Mouse (Mus musculus) CH12.LX (cell line): Measurements from ENCODE around the gene Got2. TPM values are rescaled to one million over a fixed set of nuclear protein-coding genes. Genes with fewer than 3 reads are reported as not detected.

ENCODE experiments used
- DNase-seq: peaks from one replicate; pipeline ENCODE4 v3.0.0-alpha.2; 2013; ENCODE audit errors: extremely low read depth
- H3K27ac ChIP-seq: 2 replicates; pipeline ENCODE4 v1.5.1; 2012; ENCODE audit warnings: low read depth, mild to moderate bottlenecking, control low read depth, moderate library complexity; ENCODE audit not compliant: insufficient read depth
- H3K27me3 ChIP-seq: replicated peaks from 2 replicates; pipeline ENCODE3; 2012; ENCODE audit warnings: inconsistent platforms
- H3K36me3 ChIP-seq, 2 experiments: replicated peaks in 1 of 2; 2 replicates each; pipeline versions ENCODE3 to v1.6.1; 2012; ENCODE audit warnings: inconsistent platforms in 1 of 2, low read length in 1 of 2, mild to moderate bottlenecking in 1 of 2, mixed read lengths in 1 of 2, moderate library complexity in 1 of 2; ENCODE audit not compliant: control insufficient read depth in 1 of 2, insufficient read depth in 1 of 2
- H3K4me1 ChIP-seq, 2 experiments: 2 replicates each; pipeline ENCODE4 v1.6.1; 2012; ENCODE audit warnings: inconsistent platforms in 1 of 2, moderate library complexity in 1 of 2; ENCODE audit not compliant: insufficient read depth in 2 of 2, control insufficient read depth in 1 of 2
- H3K4me2 ChIP-seq: 2 replicates; pipeline ENCODE4 v1.6.1; 2012; ENCODE audit warnings: low read depth, mild to moderate bottlenecking, control low read depth; ENCODE audit not compliant: poor library complexity, insufficient read depth, severe bottlenecking
- H3K4me3 ChIP-seq, 3 experiments: fragments of 150-350 bp in 1 of 3; sonication (generic) in 1 of 3; replicated peaks in 1 of 3; 2 replicates each; pipeline versions ENCODE3 to v1.5.1; 2011 to 2012; ENCODE audit warnings: low read depth in 2 of 3, low read length in 2 of 3, mild to moderate bottlenecking in 2 of 3, moderate library complexity in 2 of 3, control low read depth in 1 of 3, improper control_type of control experiment in 1 of 3, inconsistent platforms in 1 of 3, mixed read lengths in 1 of 3; ENCODE audit not compliant: poor library complexity in 1 of 3
- H3K79me2 ChIP-seq: replicated peaks from 2 replicates; pipeline ENCODE4 v1.6.1; 2012; ENCODE audit warnings: mild to moderate bottlenecking, moderate library complexity; ENCODE audit not compliant: control insufficient read depth, poor library complexity, insufficient read depth, severe bottlenecking; ENCODE audit errors: extremely low read depth
- H3K9ac ChIP-seq: 2 replicates; pipeline ENCODE4 v1.6.1; 2012; ENCODE audit warnings: low read depth, mild to moderate bottlenecking, control low read depth, moderate library complexity; ENCODE audit not compliant: insufficient read depth
- H3K9me3 ChIP-seq: replicated peaks from 2 replicates; pipeline ENCODE3; 2012; ENCODE audit warnings: low read length, inconsistent platforms, mixed read lengths
- BHLHE40 ChIP-seq: IDR thresholded peaks from 2 replicates; pipeline ENCODE4 v1.6.1; 2011; ENCODE audit warnings: mild to moderate bottlenecking, low read depth, low read length, improper control_type of control experiment
- CHD1 ChIP-seq: IDR thresholded peaks from 2 replicates; pipeline ENCODE4 v1.6.1; 2012; ENCODE audit warnings: low read depth, low read length, improper control_type of control experiment, inconsistent platforms
- CHD2 ChIP-seq: IDR thresholded peaks from 2 replicates; pipeline ENCODE4 v1.6.1; 2011; ENCODE audit warnings: low read length, improper control_type of control experiment
- CTCF ChIP-seq, 2 experiments: IDR thresholded peaks in 1 of 2; conservative IDR thresholded peaks in 1 of 2; 2 replicates each; pipeline ENCODE4 v1.5.1; 2011 to 2012; ENCODE audit warnings: low read depth in 2 of 2, low read length in 2 of 2, improper control_type of control experiment in 1 of 2, inconsistent platforms in 1 of 2, mild to moderate bottlenecking in 1 of 2, moderate library complexity in 1 of 2
- E2F4 ChIP-seq: IDR thresholded peaks from 2 replicates; pipeline ENCODE4 v1.6.1; 2011; ENCODE audit warnings: low read depth, low read length, improper control_type of control experiment; ENCODE audit not compliant: insufficient replicate concordance
- ELF1 ChIP-seq: IDR thresholded peaks from 2 replicates; pipeline ENCODE4 v1.6.1; 2014; ENCODE audit warnings: low read depth, mild to moderate bottlenecking, inconsistent platforms, low read length, improper control_type of control experiment
- EP300 ChIP-seq: IDR thresholded peaks from 2 replicates; pipeline ENCODE4 v1.6.1; 2011; ENCODE audit warnings: low read length, improper control_type of control experiment
- ETS1 ChIP-seq: conservative IDR thresholded peaks from 2 replicates; pipeline ENCODE4 v1.6.1; 2012; ENCODE audit warnings: low read depth, mild to moderate bottlenecking, inconsistent platforms, low read length, improper control_type of control experiment, moderate library complexity
- GABPA ChIP-seq: IDR thresholded peaks from 2 replicates; pipeline ENCODE4 v1.6.1; 2012; ENCODE audit warnings: low read depth, low read length, improper control_type of control experiment, inconsistent platforms; ENCODE audit not compliant: insufficient replicate concordance
- HCFC1 ChIP-seq: IDR thresholded peaks from 2 replicates; pipeline ENCODE4 v1.6.1; 2012; ENCODE audit warnings: low read depth, mild to moderate bottlenecking, inconsistent platforms, low read length, improper control_type of control experiment
- IRF4 ChIP-seq: IDR thresholded peaks from 2 replicates; pipeline ENCODE4 v1.6.1; 2014; ENCODE audit warnings: low read depth, mild to moderate bottlenecking, inconsistent platforms, low read length, improper control_type of control experiment
- JUN ChIP-seq: IDR thresholded peaks from 2 replicates; pipeline ENCODE4 v1.6.1; 2011; ENCODE audit warnings: low read depth, mild to moderate bottlenecking, low read length, improper control_type of control experiment, moderate library complexity; ENCODE audit not compliant: insufficient read depth
- JUND ChIP-seq: conservative IDR thresholded peaks from 2 replicates; pipeline ENCODE4 v1.6.1; 2011; ENCODE audit warnings: low read depth, low read length, improper control_type of control experiment
- MAFK ChIP-seq: IDR thresholded peaks from 2 replicates; pipeline ENCODE4 v1.6.1; 2011; ENCODE audit warnings: low read length, improper control_type of control experiment; ENCODE audit not compliant: insufficient replicate concordance
- MAX ChIP-seq: IDR thresholded peaks from 2 replicates; pipeline ENCODE4 v1.6.1; 2011; ENCODE audit warnings: low read length, improper control_type of control experiment
- MAZ ChIP-seq: IDR thresholded peaks from 2 replicates; pipeline ENCODE4 v1.6.1; 2012; ENCODE audit warnings: low read depth, mild to moderate bottlenecking, inconsistent platforms, low read length, improper control_type of control experiment, moderate library complexity
- MXI1 ChIP-seq: IDR thresholded peaks from 2 replicates; pipeline ENCODE4 v1.6.1; 2011; ENCODE audit warnings: mild to moderate bottlenecking, low read depth, low read length, improper control_type of control experiment
- MYC ChIP-seq: IDR thresholded peaks from 2 replicates; pipeline ENCODE4 v1.6.1; 2011; ENCODE audit warnings: low read depth, mild to moderate bottlenecking, improper control_type of control experiment, low read length
- NELFE ChIP-seq: IDR thresholded peaks from 2 replicates; pipeline ENCODE4 v1.6.1; 2011; ENCODE audit warnings: low read depth, low read length, improper control_type of control experiment
- NRF1 ChIP-seq: IDR thresholded peaks from 2 replicates; pipeline ENCODE4 v1.6.1; 2014; ENCODE audit warnings: low read depth, mild to moderate bottlenecking, inconsistent platforms, low read length, improper control_type of control experiment, moderate library complexity
- PAX5 ChIP-seq: IDR thresholded peaks from 2 replicates; pipeline ENCODE4 v1.6.1; 2012; ENCODE audit warnings: low read length, inconsistent platforms, mixed read lengths
- POLR2A ChIP-seq: IDR thresholded peaks from 2 replicates; pipeline ENCODE4 v1.6.1; 2011; ENCODE audit warnings: low read depth, mild to moderate bottlenecking, improper control_type of control experiment, low read length
- POLR2AphosphoS2 ChIP-seq: IDR thresholded peaks from 2 replicates; pipeline ENCODE4 v1.6.1; 2011; ENCODE audit warnings: low read depth, low read length, improper control_type of control experiment
- RAD21 ChIP-seq: IDR thresholded peaks from 2 replicates; pipeline ENCODE4 v1.6.1; 2011; ENCODE audit warnings: low read depth, mild to moderate bottlenecking, low read length, improper control_type of control experiment, moderate library complexity
- RCOR1 ChIP-seq: conservative IDR thresholded peaks from 2 replicates; pipeline ENCODE4 v1.6.1; 2012; ENCODE audit warnings: low read depth, mild to moderate bottlenecking, inconsistent platforms, low read length, improper control_type of control experiment
- SIN3A ChIP-seq: IDR thresholded peaks from 2 replicates; pipeline ENCODE4 v1.6.1; 2012; ENCODE audit warnings: low read length, improper control_type of control experiment, inconsistent platforms
- SMC3 ChIP-seq: IDR thresholded peaks from 2 replicates; pipeline ENCODE4 v1.6.1; 2011; ENCODE audit warnings: low read depth, low read length, improper control_type of control experiment
- TCF12 ChIP-seq: IDR thresholded peaks from 2 replicates; pipeline ENCODE4 v1.6.1; 2014; ENCODE audit warnings: low read depth, mild to moderate bottlenecking, inconsistent platforms, low read length, improper control_type of control experiment
- UBTF ChIP-seq: IDR thresholded peaks from 2 replicates; pipeline ENCODE4 v1.6.1; 2012; ENCODE audit warnings: low read depth, mild to moderate bottlenecking, inconsistent platforms, low read length, improper control_type of control experiment, moderate library complexity
- USF1 ChIP-seq: IDR thresholded peaks from 2 replicates; pipeline ENCODE4 v1.6.1; 2014; ENCODE audit warnings: low read depth, mild to moderate bottlenecking, inconsistent platforms, low read length, improper control_type of control experiment
- USF2 ChIP-seq: conservative IDR thresholded peaks from 2 replicates; pipeline ENCODE4 v1.6.1; 2011; ENCODE audit warnings: low read depth, low read length, improper control_type of control experiment
- ZC3H11A ChIP-seq: IDR thresholded peaks from 2 replicates; pipeline ENCODE4 v1.6.1; 2012; ENCODE audit warnings: low read depth, mild to moderate bottlenecking, inconsistent platforms, low read length, improper control_type of control experiment
- ZMIZ1 ChIP-seq: IDR thresholded peaks from 2 replicates; pipeline ENCODE4 v1.6.1; 2012; ENCODE audit warnings: low read depth, mild to moderate bottlenecking, inconsistent platforms, low read length, improper control_type of control experiment
- ZNF384 ChIP-seq: IDR thresholded peaks from 2 replicates; pipeline ENCODE4 v1.6.1; 2012; ENCODE audit warnings: low read depth, low read length, improper control_type of control experiment, inconsistent platforms
- dilution Hi-C: fragments of 300-500 bp; cut with MboI; formaldehyde crosslinking; loops from 2 replicates; pipeline ENCODE4 v1.14.3; 2020; ENCODE audit warnings: low sequenced_read_pairs; ENCODE audit not compliant: extremely low pct_unique_long_range_greater_than_20kb, extremely low pct_ligation_motif_present
- in situ Hi-C: fragments of 300-500 bp; cut with MboI; formaldehyde crosslinking; loops from 3 replicates; pipeline ENCODE4 v1.14.3; 2019; ENCODE audit warnings: low sequenced_read_pairs, low pct_ligation_motif_present, low pct_unique_long_range_greater_than_20kb, mixed read lengths
- polyA plus RNA-seq: library from polyadenylated mRNA; unstranded; fragments of >175 nt; gene quantifications from 2 replicates; pipeline ENCODE4 v1.2.1, GENCODE M21; 2012; ENCODE audit warnings: low read depth; ENCODE audit not compliant: insufficient read length
- total RNA-seq, 2 experiments: library from RNA; depleted of rRNA; stranded (reverse); fragments of 300-350 nt in 1 of 2; fragments of >200 nt in 1 of 2; gene quantifications; 2 replicates each; pipeline ENCODE4 v1.2.3; 2012 to 2014

Got2 gene
- total and polyA plus RNA-seq, 3 experiments = 283 to 489 (median 303) TPM

DNA sequence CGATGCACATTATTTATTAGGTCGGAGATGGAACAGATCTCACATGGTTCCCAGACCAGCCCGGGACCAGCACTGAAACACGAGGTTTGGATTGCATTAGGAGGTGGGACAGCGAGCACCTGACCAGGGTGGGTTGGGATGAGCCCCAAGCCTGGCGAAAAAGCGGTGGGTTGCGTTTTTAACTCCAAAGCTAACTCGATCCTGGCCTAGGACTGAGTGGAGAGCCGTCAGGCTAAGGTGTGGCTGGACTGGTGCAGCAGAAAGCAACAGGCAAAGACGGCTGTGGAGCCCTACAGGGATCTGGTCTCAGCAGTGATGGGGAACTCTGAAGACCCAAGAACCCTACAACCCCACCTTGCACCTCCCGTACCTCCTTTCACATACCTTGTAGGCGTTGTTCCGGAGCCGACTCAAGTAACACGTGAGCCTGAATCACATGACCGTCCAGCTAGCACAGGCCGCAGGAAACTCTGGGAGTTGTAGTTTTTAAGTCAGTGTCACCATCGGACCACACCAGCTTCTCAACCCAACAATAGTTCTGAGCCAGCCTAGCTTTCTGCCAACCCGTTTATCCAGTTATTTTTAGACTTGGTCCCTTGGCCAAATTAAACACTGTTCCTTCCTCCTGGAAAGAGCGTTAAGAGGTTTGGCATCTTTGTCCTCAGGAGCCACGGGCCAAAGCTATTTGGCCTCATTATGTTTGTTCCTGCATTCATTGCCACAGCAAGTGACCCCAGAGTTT lies 35.1 kb downstream of the Got2 start, which contains the start of gene Slc38a7 (continued):
- TF ChIP-seq HCFC1 = peak; percentile 100
- no peak for TF ChIP-seq CHD2
- no peak for TF ChIP-seq PAX5
- peak; percentile 67 for TF ChIP-seq POLR2A
- TF ChIP-seq ETS1 = peak; percentile 60
- TF ChIP-seq TCF12 = peak; percentile 76
- 0 out of 2 replicates have a peak, but pooled peaks have one; percentile 11 for TF ChIP-seq ZMIZ1
- TF ChIP-seq ZC3H11A = no peak
- peak; percentile 55 for TF ChIP-seq NRF1
- peak; percentile 70; the same call in 1 of the 2 replicates for TF ChIP-seq RCOR1
- peak; percentile 43; the same call in 1 of the 2 replicates for TF ChIP-seq POLR2AphosphoS2
- TF ChIP-seq IRF4 = peak; percentile 58; the same call in 1 of the 2 replicates
- no peak for TF ChIP-seq E2F4
- TF ChIP-seq ZNF384 = no peak; the same call in 1 of the 2 replicates
- TF ChIP-seq MAX = peak; percentile 98
- peak; percentile 99 for TF ChIP-seq USF2
- peak; percentile 100 for TF ChIP-seq SIN3A

- dilution Hi-C loops = no loop called here
- in situ Hi-C loops = no loop called here
- H3K4me2 ChIP-seq = peak overlapping the region; percentile 58
- peak overlapping the region; percentile 80 to 99 (median 88) for H3K4me3 ChIP-seq
- peak overlapping the region; percentile 84 for H3K9ac ChIP-seq
- peaks cover 18 to 30% of the 10 kb centered on the region in 2 experiments for H3K36me3 ChIP-seq
- H3K4me1 ChIP-seq = peaks cover 10 to 26% of the 10 kb centered on the region in 2 experiments
- DNase-seq = peak; percentile 88
- peak overlapping the region; percentile 85 for H3K27ac ChIP-seq
- H3K9me3 ChIP-seq = no peaks in the 10 kb centered on the region
- H3K79me2 ChIP-seq = peaks cover 3% of the 10 kb centered on the region; the same call in 1 of the 2 replicates
- H3K27me3 ChIP-seq = no peaks in the 10 kb centered on the region
- TF ChIP-seq HCFC1 (peak; percentile 65), JUN (peak; percentile 68), MAFK (peak; percentile 95), BHLHE40 (peak; percentile 76), IRF4 (peak; percentile 81), JUND (peak; percentile 82), RAD21 (peak; percentile 9), MAZ (peak; percentile 2; the same call in 1 of the 2 replicates), NELFE (peak; percentile 58), CHD2 (no peak; the same call in 1 of the 2 replicates), EP300 (peak; percentile 77), USF1 (no peak), PAX5 (no peak), POLR2A (peak; percentile 40), USF2 (no peak), SMC3 (peak; percentile 42), RCOR1 (no peak), ZNF384 (no peak), ZMIZ1 (peak; percentile 63; the same call in 1 of the 2 replicates), CHD1 (no peak), SIN3A (peak; percentile 87), MAX (peak; percentile 76), CTCF (conservative IDR thresholded peaks at IDR 0.05 in 1 of 2, IDR thresholded peaks at IDR 0.05 in 1 of 2; ENCODE audit: low read depth in 2 of 2, low read length in 2 of 2) (peak in 1 of 2 experiments; percentile 60; a peak in 2 of 4 replicates), ELF1 (peak; percentile 77), UBTF (no peak), MYC (peak; percentile 79; the same call in 1 of the 2 replicates), MXI1 (no peak), TCF12 (peak; percentile 78), GABPA (no peak), ETS1 (peak; percentile 89)
Observed at GRCm38 (mm10) chr8:95852290-95852689, 36.1 kb downstream of the Got2 start.
